Comparison of ENCODE assay signal across 22 mouse cellular contexts in genomic region chr9:29247812-29248211, GRCm38 (mm10).
DNase-seq lines count a peak whose midpoint lies in the region; ATAC-seq and TF ChIP-seq lines count a peak whose summit lies in the region.
"Had no signal": no experiment of that assay in that cellular context is flagged by ENCODE, and none has a peak within 500 bp of the region (broad histone marks: within the 10 kb centered on the region; RNA-seq: fewer than 3 reads in every experiment).

No protein-coding gene starts in this region.

- peaks cover 8% of the 10 kb centered on the region for H3K4me1 ChIP-seq in forebrain, embryonic 13.5 days
- peaks cover 4% of the 10 kb centered on the region for H3K4me1 ChIP-seq in forebrain, embryonic 10.5 days
- peaks cover 9% of the 10 kb centered on the region for H3K4me1 ChIP-seq in heart, embryonic 16.5 days (ENCODE audit: control insufficient read depth, insufficient read depth, low read length)
- H3K4me1 ChIP-seq in midbrain, embryonic 16.5 days (ENCODE audit: control insufficient read depth, insufficient read depth, low read length) = peaks cover 5% of the 10 kb centered on the region
- H3K4me1 ChIP-seq in midbrain, postnatal 0 days (ENCODE audit: insufficient read depth, low read length) = no peaks in the 10 kb centered on the region
- H3K4me1 ChIP-seq: embryonic facial prominence, embryonic 12.5 days; limb, embryonic 10.5 days; limb, embryonic 15.5 days had no signal

- H3K27ac ChIP-seq in forebrain, embryonic 13.5 days = no peak overlapping the region
- H3K27ac ChIP-seq in forebrain, embryonic 10.5 days = no peak overlapping the region
- H3K27ac ChIP-seq in heart, embryonic 16.5 days (ENCODE audit: low read length) = 0 out of 2 replicates have a peak overlapping the region, but pooled peaks have one; percentile 0
- no peak overlapping the region for H3K27ac ChIP-seq in midbrain, embryonic 16.5 days (ENCODE audit: low read length)
- no peak overlapping the region for H3K27ac ChIP-seq in midbrain, postnatal 0 days (ENCODE audit: low read depth, low read length)
- H3K27ac ChIP-seq: embryonic facial prominence, embryonic 12.5 days; limb, embryonic 10.5 days; limb, embryonic 15.5 days; liver, embryonic 14.5 days; macrophage had no signal

- 34% methylated on average over 3 of the region's 3 CpGs for WGBS in forebrain, embryonic 13.5 days
- 74% methylated on average over 3 of the region's 3 CpGs for WGBS in forebrain, embryonic 10.5 days
- WGBS in heart, embryonic 16.5 days = 61% methylated on average over 3 of the region's 3 CpGs
- 32% methylated on average over 3 of the region's 3 CpGs for WGBS in midbrain, embryonic 16.5 days
- 42% methylated on average over 3 of the region's 3 CpGs for WGBS in midbrain, postnatal 0 days

- H3K36me3 ChIP-seq in forebrain, embryonic 13.5 days (ENCODE audit: poor library complexity, severe bottlenecking) = no peaks in the 10 kb centered on the region
- H3K36me3 ChIP-seq in forebrain, embryonic 10.5 days (replicated peaks) = no peaks in the 10 kb centered on the region
- H3K36me3 ChIP-seq in heart, embryonic 16.5 days (ENCODE audit: control insufficient read depth, insufficient read depth) = no peaks in the 10 kb centered on the region
- no peaks in the 10 kb centered on the region for H3K36me3 ChIP-seq in midbrain, embryonic 16.5 days (ENCODE audit: control insufficient read depth, insufficient read depth, low read length)
- H3K36me3 ChIP-seq in midbrain, postnatal 0 days (ENCODE audit: insufficient read depth, low read length) = no peaks in the 10 kb centered on the region
- H3K36me3 ChIP-seq: embryonic facial prominence, embryonic 12.5 days; G1E; limb, embryonic 10.5 days; limb, embryonic 15.5 days had no signal

- ATAC-seq in forebrain, embryonic 13.5 days = peak; percentile 61
- no peak for ATAC-seq in heart, embryonic 16.5 days (replicated peaks; ENCODE audit: extremely low read depth, insufficient read depth, low FRiP score)
- 0 out of 2 replicates have a peak, but pooled peaks have one; percentile 51 for ATAC-seq in midbrain, embryonic 16.5 days
- ATAC-seq in midbrain, postnatal 0 days (ENCODE audit: low FRiP score) = no peak
- ATAC-seq: intestine, embryonic 16.5 days had no signal

- no peak for DNase-seq in forebrain, embryonic 10.5 days (ENCODE audit: extremely low spot score, low spot score)
- DNase-seq in heart, postnatal 4 days = no peak
- no peak for DNase-seq in midbrain, postnatal 0 days (ENCODE audit: low spot score)
- DNase-seq in ovary, postnatal 36 days (ENCODE audit: low spot score) = no peak
- DNase-seq: adrenal gland, adult 8-10 months; cerebellum, adult 9-11 months; embryo, embryonic 11 days; kidney, adult 9 months; kidney, postnatal 10 days; lung, adult 2 months; lung, postnatal 10 days; thymus, postnatal 4 days had no signal

- no peak overlapping the region for H3K4me3 ChIP-seq in forebrain, embryonic 13.5 days
- H3K4me3 ChIP-seq in forebrain, embryonic 10.5 days = no peak overlapping the region
- no peak overlapping the region for H3K4me3 ChIP-seq in heart, embryonic 16.5 days (ENCODE audit: low read length)
- H3K4me3 ChIP-seq in midbrain, embryonic 16.5 days (ENCODE audit: low read depth, low read length) = no peak overlapping the region
- no peak overlapping the region for H3K4me3 ChIP-seq in midbrain, postnatal 0 days (ENCODE audit: low read depth, low read length)
- H3K4me3 ChIP-seq: embryonic facial prominence, embryonic 12.5 days; limb, embryonic 10.5 days; limb, embryonic 15.5 days had no signal

- no peak overlapping the region for H3K4me2 ChIP-seq in forebrain, embryonic 13.5 days
- no peak overlapping the region for H3K4me2 ChIP-seq in heart, embryonic 16.5 days (ENCODE audit: low read depth, low read length)
- H3K4me2 ChIP-seq in midbrain, embryonic 16.5 days (ENCODE audit: low read length) = no peak overlapping the region
- H3K4me2 ChIP-seq in midbrain, postnatal 0 days (ENCODE audit: low read depth, low read length, poor library complexity, severe bottlenecking) = no peak overlapping the region
- H3K4me2 ChIP-seq: embryonic facial prominence, embryonic 12.5 days; limb, embryonic 15.5 days had no signal

- no peaks in the 10 kb centered on the region for H3K9me3 ChIP-seq in forebrain, embryonic 13.5 days (replicated peaks)
- no peaks in the 10 kb centered on the region for H3K9me3 ChIP-seq in forebrain, embryonic 10.5 days
- H3K9me3 ChIP-seq in heart, embryonic 16.5 days (replicated peaks; ENCODE audit: control insufficient read depth, low read length) = no peaks in the 10 kb centered on the region
- H3K9me3 ChIP-seq in midbrain, embryonic 16.5 days (replicated peaks; ENCODE audit: control insufficient read depth, low read length, poor library complexity, severe bottlenecking) = no peaks in the 10 kb centered on the region
- no peaks in the 10 kb centered on the region for H3K9me3 ChIP-seq in midbrain, postnatal 0 days (ENCODE audit: low read length)
- H3K9me3 ChIP-seq: embryonic facial prominence, embryonic 12.5 days; limb, embryonic 10.5 days; limb, embryonic 15.5 days had no signal

- no peak for TF ChIP-seq CTCF in midbrain, postnatal 0 days (IDR thresholded peaks at IDR 0.05)

- no peaks in the 10 kb centered on the region for H3K27me3 ChIP-seq in forebrain, embryonic 13.5 days
- H3K27me3 ChIP-seq in forebrain, embryonic 10.5 days (ENCODE audit: poor library complexity, severe bottlenecking) = peaks cover 9% of the 10 kb centered on the region; the same call in 1 of the 2 replicates
- H3K27me3 ChIP-seq in heart, embryonic 16.5 days (ENCODE audit: control insufficient read depth, insufficient read depth, low read length) = no peaks in the 10 kb centered on the region
- no peaks in the 10 kb centered on the region for H3K27me3 ChIP-seq in midbrain, embryonic 16.5 days (ENCODE audit: control insufficient read depth, insufficient read depth, low read depth, low read length)
- no peaks in the 10 kb centered on the region for H3K27me3 ChIP-seq in midbrain, postnatal 0 days (ENCODE audit: insufficient read depth, low read length)
- H3K27me3 ChIP-seq: embryonic facial prominence, embryonic 12.5 days; limb, embryonic 15.5 days had no signal

- H3K9ac ChIP-seq in forebrain, embryonic 13.5 days = no peak overlapping the region
- no peak overlapping the region for H3K9ac ChIP-seq in heart, embryonic 16.5 days (ENCODE audit: low read length)
- no peak overlapping the region for H3K9ac ChIP-seq in midbrain, embryonic 16.5 days (ENCODE audit: low read depth, low read length)
- no peak overlapping the region for H3K9ac ChIP-seq in midbrain, postnatal 0 days (replicated peaks; ENCODE audit: low read length, poor library complexity, severe bottlenecking)
- H3K9ac ChIP-seq: embryonic facial prominence, embryonic 12.5 days; limb, embryonic 15.5 days; liver, embryonic 14.5 days had no signal

Comparison
In these comparisons a context has a peak if more than half of its experiments do, and no peak if none do; other contexts are left out.
1. ATAC-seq: peak in forebrain, embryonic 13.5 days (single experiment) and midbrain, embryonic 16.5 days (single experiment); none in heart, embryonic 16.5 days (single experiment) and midbrain, postnatal 0 days (single experiment).